Mouse (Mus musculus) forebrain, embryonic 12.5 days (tissue): ENCODE results near the gene Ccdc13. TPM values are rescaled to one million over a fixed set of nuclear protein-coding genes. Genes with fewer than 3 reads are reported as not detected.

ENCODE experiments used
- ATAC-seq: fragments of 200-750 bp; cut with Nextera tagmentation; 2 replicates; pipeline ENCODE4 v1.8.0; 2017; ENCODE audit warnings: moderate TSS enrichment; ENCODE audit not compliant: low FRiP score
- H3K27ac ChIP-seq: fragments of 300-500 bp; sonication (generic); 2 replicates; pipeline ENCODE4 v1.5.1; 2016; ENCODE audit warnings: mild to moderate bottlenecking
- H3K27me3 ChIP-seq: fragments of 300-500 bp; sonication (generic); 2 replicates; pipeline ENCODE4 v1.6.1; 2016; ENCODE audit warnings: mild to moderate bottlenecking
- H3K36me3 ChIP-seq: fragments of 300-500 bp; sonication (generic); replicated peaks from 2 replicates; pipeline ENCODE4 v1.6.1; 2016; ENCODE audit warnings: mild to moderate bottlenecking
- H3K4me1 ChIP-seq: fragments of 300-500 bp; sonication (generic); 2 replicates; pipeline ENCODE4 v1.6.1; 2016
- H3K4me2 ChIP-seq: fragments of 300-500 bp; sonication (generic); 2 replicates; pipeline ENCODE4 v1.6.1; 2016; ENCODE audit warnings: mild to moderate bottlenecking, moderate library complexity
- H3K4me3 ChIP-seq: fragments of 300-500 bp; sonication (generic); replicated peaks from 2 replicates; pipeline ENCODE4 v1.5.1; 2016; ENCODE audit warnings: mild to moderate bottlenecking
- H3K9ac ChIP-seq: fragments of 300-500 bp; sonication (generic); 2 replicates; pipeline ENCODE4 v1.6.1; 2016; ENCODE audit warnings: mild to moderate bottlenecking
- H3K9me3 ChIP-seq: fragments of 300-500 bp; sonication (generic); 2 replicates; pipeline ENCODE4 v1.6.1; 2016
- WGBS: fragments of 180-500 bp; shearing (Covaris S2); methylation state at CpG from one replicate; pipeline ENCODE4 v1.1.7; 2016; 5-methylcytosine and 5-hydroxymethylcytosine counted together
- polyA plus RNA-seq: library from polyadenylated mRNA; unstranded; fragments of >200 nt; fragmentation: Nextera tagmentation; extraction: Ambion mirVana; gene quantifications from 2 replicates; pipeline ENCODE4 v1.2.1, GENCODE M21; 2016

Ccdc13 gene
- 3.1 and 3.6 TPM in 2 replicates for polyA plus RNA-seq

DNA sequence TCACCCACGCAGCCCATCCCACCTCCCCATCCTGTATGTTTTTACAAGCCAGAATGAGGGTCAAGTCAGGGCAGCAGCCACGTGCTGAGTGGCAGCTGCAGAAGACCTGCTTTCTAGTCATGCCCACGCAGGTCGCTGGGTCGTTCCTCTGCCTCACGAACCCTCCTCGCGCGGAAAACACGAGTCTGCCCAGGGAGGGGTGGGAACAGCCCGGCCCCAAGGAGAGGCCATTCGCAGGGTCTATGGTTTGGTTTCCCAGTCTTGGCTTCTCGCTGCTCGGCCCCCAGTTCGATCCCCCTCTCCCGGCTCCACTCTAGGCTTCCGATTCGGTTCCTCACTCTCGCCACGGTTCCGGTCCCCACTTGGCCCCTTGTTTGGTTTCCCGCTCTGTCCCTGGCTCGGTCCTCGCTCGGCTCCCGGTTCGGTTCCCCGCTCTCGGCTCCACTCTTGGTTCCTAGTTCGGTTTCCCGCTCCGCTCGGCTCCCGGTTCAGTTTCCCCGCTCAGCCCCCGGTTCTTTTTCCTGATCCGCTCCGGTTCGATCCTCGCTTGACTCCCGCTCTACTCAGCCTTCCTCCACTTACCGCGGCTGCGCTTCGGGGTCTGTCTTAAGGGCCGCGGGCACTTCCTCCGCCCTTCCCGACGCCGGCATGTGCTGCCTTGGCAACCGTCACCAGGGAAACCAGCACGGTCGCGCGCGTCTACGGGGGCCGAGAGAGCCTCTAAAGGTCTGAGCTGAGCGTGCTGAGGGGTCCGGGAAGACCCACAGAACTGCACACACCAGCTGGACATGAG is at the start of gene Ccdc13:
Ccdc13 (minus strand) TSS at position 633 of the 793 bp plus-strand sequence.
- no peaks in the 10 kb centered on the region for H3K9me3 ChIP-seq
- H3K4me3 ChIP-seq: peak within 1 kb of the TSS; percentile 48
- H3K27ac ChIP-seq: no peak within 1 kb of the TSS
- peak; percentile 96 for ATAC-seq
- peak within 1 kb of the TSS; percentile 73 for H3K4me2 ChIP-seq
- peaks cover 11% of the 10 kb centered on the region for H3K4me1 ChIP-seq
- H3K27me3 ChIP-seq: peaks cover 5% of the 10 kb centered on the region; the same call in 1 of the 2 replicates
- WGBS: 3% methylated on average over 61 of the region's 61 CpGs
- peak within 1 kb of the TSS; percentile 59 for H3K9ac ChIP-seq
- no peaks in the 10 kb centered on the region for H3K36me3 ChIP-seq

GRCm38 (mm10) chr9:121882015-121882457 is 42.8 kb upstream of the Ccdc13 start:
- Histone ChIP-seq H3K9me3 (no peaks in the 10 kb centered on the region), H3K4me2 (no peak overlapping the region), H3K27me3 (no peaks in the 10 kb centered on the region), H3K4me1 (no peaks in the 10 kb centered on the region), H3K9ac (no peak overlapping the region), H3K27ac (no peak overlapping the region), H3K36me3 (no peaks in the 10 kb centered on the region), H3K4me3 (no peak overlapping the region)
- 81% methylated on average over 7 of the region's 7 CpGs for WGBS
- no peak for ATAC-seq

GRCm38 (mm10) chr9:121881301-121881700 is 42.0 kb upstream of the Ccdc13 start:
- H3K4me3 ChIP-seq: no peak overlapping the region
- no peak overlapping the region for H3K4me2 ChIP-seq
- 88% methylated on average over 6 of the region's 6 CpGs for WGBS

GRCm38 (mm10) chr9:121880840-121881239 is 41.6 kb upstream of the Ccdc13 start:
- no peak overlapping the region for H3K27ac ChIP-seq
- H3K27me3 ChIP-seq: no peaks in the 10 kb centered on the region
- no peaks in the 10 kb centered on the region for H3K36me3 ChIP-seq
- H3K4me1 ChIP-seq: no peaks in the 10 kb centered on the region
- H3K9me3 ChIP-seq: no peaks in the 10 kb centered on the region
- WGBS: 26% methylated on average over 14 of the region's 14 CpGs
- no peak overlapping the region for H3K4me3 ChIP-seq
- no peak overlapping the region for H3K9ac ChIP-seq
- H3K4me2 ChIP-seq: peak overlapping the region; percentile 24; the same call in 1 of the 2 replicates
- ATAC-seq: no peak

More at GRCm38 (mm10) chr9:121881301-121881700, 42.0 kb upstream of the Ccdc13 start:
- H3K4me1 ChIP-seq: no peaks in the 10 kb centered on the region
- no peak for ATAC-seq
- H3K9ac ChIP-seq: no peak overlapping the region
- no peaks in the 10 kb centered on the region for H3K27me3 ChIP-seq
- no peaks in the 10 kb centered on the region for H3K9me3 ChIP-seq
- H3K27ac ChIP-seq: no peak overlapping the region
- no peaks in the 10 kb centered on the region for H3K36me3 ChIP-seq

- Histone ChIP-seq H3K27me3 (no peaks in the 10 kb centered on the region; the same call in 1 of the 2 replicates), H3K9ac (no peak overlapping the region), H3K4me1 (no peaks in the 10 kb centered on the region), H3K9me3 (no peaks in the 10 kb centered on the region), H3K27ac (no peak overlapping the region), H3K36me3 (no peaks in the 10 kb centered on the region), H3K4me2 (no peak overlapping the region), H3K4me3 (no peak overlapping the region)
- WGBS: 24% methylated on average over 3 of the region's 3 CpGs
- ATAC-seq: no peak
Observed at GRCm38 (mm10) chr9:121877052-121877740, 37.9 kb upstream of the Ccdc13 start.

DNA sequence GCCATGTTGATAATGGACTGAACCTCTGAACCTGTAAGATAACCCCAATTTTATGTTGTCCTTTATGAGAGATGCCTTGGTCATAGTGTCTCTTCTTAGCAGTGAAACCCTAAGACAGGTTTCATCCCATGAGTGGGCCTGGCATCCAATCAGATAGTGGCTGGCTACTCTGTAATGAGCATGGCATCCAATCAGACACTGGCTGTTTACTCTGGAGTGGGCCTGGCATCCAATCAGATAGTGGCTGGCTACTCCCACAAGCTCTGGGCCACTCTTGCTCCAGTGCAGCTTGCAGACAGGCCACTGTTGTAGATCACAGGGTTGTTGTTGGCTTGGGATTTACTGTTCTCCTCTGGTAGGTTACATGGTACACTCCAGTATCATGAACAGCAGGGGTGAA is 34.3 kb upstream of the Ccdc13 start:
- Histone ChIP-seq H3K4me2 (no peak overlapping the region), H3K4me3 (no peak overlapping the region), H3K27ac (no peak overlapping the region), H3K9me3 (no peaks in the 10 kb centered on the region), H3K4me1 (no peaks in the 10 kb centered on the region), H3K27me3 (no peaks in the 10 kb centered on the region; the same call in 1 of the 2 replicates), H3K9ac (no peak overlapping the region), H3K36me3 (no peaks in the 10 kb centered on the region)
- no peak for ATAC-seq

GRCm38 (mm10) chr9:121872062-121872683 is 32.9 kb upstream of the Ccdc13 start:
- no peaks in the 10 kb centered on the region for H3K9me3 ChIP-seq
- H3K27ac ChIP-seq: no peak overlapping the region
- 87% methylated on average over 2 of the region's 2 CpGs for WGBS
- no peaks in the 10 kb centered on the region for H3K4me1 ChIP-seq
- H3K27me3 ChIP-seq: no peaks in the 10 kb centered on the region; the same call in 1 of the 2 replicates
- no peak overlapping the region for H3K9ac ChIP-seq
- no peaks in the 10 kb centered on the region for H3K36me3 ChIP-seq
- ATAC-seq: no peak
- H3K4me3 ChIP-seq: no peak overlapping the region
- H3K4me2 ChIP-seq: no peak overlapping the region

DNA sequence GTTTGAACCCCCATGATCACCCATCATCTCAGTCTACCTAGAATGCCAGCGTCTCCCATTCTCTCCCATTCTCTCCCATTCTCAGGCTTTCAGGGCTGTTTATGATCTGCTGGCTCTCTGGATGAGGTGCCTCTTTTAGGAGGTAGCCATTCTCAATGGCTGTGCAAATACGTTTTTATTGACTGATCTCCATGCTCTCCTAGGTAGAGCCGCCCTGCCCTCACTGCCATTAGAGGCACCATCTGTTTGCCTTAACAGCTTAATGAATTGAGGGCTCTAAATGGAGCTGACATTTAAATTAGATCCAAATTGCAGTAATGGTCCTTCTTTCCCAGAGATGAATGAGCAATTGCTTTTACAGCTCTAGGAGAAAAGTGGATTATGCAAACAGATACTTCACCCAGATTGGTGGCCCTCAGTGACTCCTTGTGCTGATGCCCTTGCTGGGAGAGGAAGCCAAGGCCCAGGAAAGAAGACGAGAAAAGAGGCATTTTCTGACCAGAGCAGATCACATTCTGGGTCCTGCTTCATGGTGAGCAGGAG is 30.8 kb upstream of the Ccdc13 start:
- Histone ChIP-seq H3K4me1 (0 out of 2 replicates have a peak, but pooled peaks cover 4% of the 10 kb centered on the region), H3K27ac (no peak overlapping the region), H3K36me3 (no peaks in the 10 kb centered on the region), H3K4me3 (no peak overlapping the region), H3K4me2 (no peak overlapping the region), H3K9ac (no peak overlapping the region), H3K9me3 (no peaks in the 10 kb centered on the region), H3K27me3 (no peaks in the 10 kb centered on the region; the same call in 1 of the 2 replicates)
- 63% methylated on average over 4 of the region's 4 CpGs for whole genome bisulfite sequencing
- ATAC-seq: 0 out of 2 replicates have a peak, but pooled peaks have one; percentile 46

DNA sequence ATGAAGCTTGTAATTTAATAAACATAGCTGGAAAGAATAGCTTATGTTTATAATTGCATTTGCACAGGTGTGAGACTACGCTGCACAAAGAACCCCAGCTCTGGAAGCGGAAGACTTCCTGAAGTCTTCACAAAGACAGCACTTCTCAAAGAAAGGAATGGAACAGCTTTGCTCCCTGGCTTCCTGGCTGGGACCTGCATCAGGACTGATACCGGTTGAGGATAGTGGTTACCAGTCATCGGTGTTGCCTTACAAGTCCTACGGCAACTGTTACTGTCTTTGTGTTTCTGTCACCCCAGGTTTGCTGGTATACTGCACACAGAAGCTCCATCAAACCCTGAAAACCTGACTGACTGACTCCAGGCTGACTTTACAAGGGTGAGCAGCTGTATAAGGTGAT is 30.2 kb upstream of the Ccdc13 start:
- Histone ChIP-seq H3K4me2 (no peak overlapping the region), H3K36me3 (no peaks in the 10 kb centered on the region), H3K27ac (no peak overlapping the region), H3K27me3 (no peaks in the 10 kb centered on the region; the same call in 1 of the 2 replicates), H3K4me3 (no peak overlapping the region), H3K9me3 (no peaks in the 10 kb centered on the region), H3K4me1 (0 out of 2 replicates have a peak, but pooled peaks cover 4% of the 10 kb centered on the region), H3K9ac (no peak overlapping the region)
- ATAC-seq: no peak
- WGBS: 94% methylated on average over 5 of the region's 5 CpGs

- 78% methylated on average over 6 of the region's 6 CpGs for WGBS
- Histone ChIP-seq H3K27ac (no peak overlapping the region), H3K36me3 (no peaks in the 10 kb centered on the region), H3K9me3 (no peaks in the 10 kb centered on the region), H3K27me3 (no peaks in the 10 kb centered on the region), H3K9ac (no peak overlapping the region), H3K4me2 (no peak overlapping the region), H3K4me3 (no peak overlapping the region), H3K4me1 (0 out of 2 replicates have a peak, but pooled peaks cover 4% of the 10 kb centered on the region)
- ATAC-seq: no peak
Observed at GRCm38 (mm10) chr9:121868236-121868635, 29.0 kb upstream of the Ccdc13 start.

GRCm38 (mm10) chr9:121867632-121868031 is 28.4 kb upstream of the Ccdc13 start:
- H3K4me2 ChIP-seq: no peak overlapping the region
- WGBS: 93% methylated on average over 6 of the region's 6 CpGs
- no peaks in the 10 kb centered on the region for H3K9me3 ChIP-seq
- ATAC-seq: no peak
- no peak overlapping the region for H3K4me3 ChIP-seq
- 0 out of 2 replicates have a peak, but pooled peaks cover 4% of the 10 kb centered on the region for H3K4me1 ChIP-seq
- no peak overlapping the region for H3K27ac ChIP-seq
- no peak overlapping the region for H3K9ac ChIP-seq
- no peaks in the 10 kb centered on the region for H3K27me3 ChIP-seq
- H3K36me3 ChIP-seq: no peaks in the 10 kb centered on the region
